Mouse (Mus musculus) liver, postnatal 0 days (tissue): Measurements from ENCODE around the gene Gm9507. TPM values are rescaled to one million over a fixed set of nuclear protein-coding genes. Genes with fewer than 3 reads are reported as not detected.

Experiments used
- ATAC-seq: fragments of 200-750 bp; cut with Nextera tagmentation; 2 replicates; pipeline ENCODE4 v1.8.0; 2017; ENCODE audit warnings: mild to moderate bottlenecking, moderate library complexity
- DNase-seq: peaks from one replicate; pipeline ENCODE4 v3.0.0-alpha.2; 2016
- H3K27ac ChIP-seq: fragments of 300-500 bp; sonication (generic); 2 replicates; pipeline ENCODE4 v1.5.1; 2014; ENCODE audit warnings: antibody characterized with exemption, moderate library complexity, mild to moderate bottlenecking, low read depth
- H3K27me3 ChIP-seq: fragments of 300-500 bp; sonication (generic); 2 replicates; pipeline ENCODE4 v1.6.1; 2014; ENCODE audit warnings: low read length, control low read depth, mixed read lengths; ENCODE audit not compliant: insufficient read depth
- H3K36me3 ChIP-seq: fragments of 300-500 bp; sonication (generic); replicated peaks from 2 replicates; pipeline ENCODE4 v1.6.1; 2014; ENCODE audit warnings: mild to moderate bottlenecking, control low read depth, low read length, moderate library complexity, mixed read lengths; ENCODE audit not compliant: insufficient read depth
- H3K4me1 ChIP-seq: fragments of 300-500 bp; sonication (generic); 2 replicates; pipeline ENCODE4 v1.6.1; 2014; ENCODE audit warnings: antibody characterized with exemption, mild to moderate bottlenecking, control low read depth; ENCODE audit not compliant: insufficient read depth
- H3K4me2 ChIP-seq: fragments of 300-500 bp; sonication (generic); 2 replicates; pipeline ENCODE4 v1.6.1; 2014; ENCODE audit warnings: low read depth, mild to moderate bottlenecking, low read length, moderate library complexity, mixed read lengths
- H3K4me3 ChIP-seq: fragments of 300-500 bp; sonication (generic); 2 replicates; pipeline ENCODE4 v1.5.1; 2014; ENCODE audit warnings: low read depth, low read length
- H3K9ac ChIP-seq: fragments of 300-500 bp; sonication (generic); replicated peaks from 2 replicates; pipeline ENCODE4 v1.6.1; 2014; ENCODE audit warnings: mild to moderate bottlenecking, moderate library complexity
- H3K9me3 ChIP-seq: fragments of 300-500 bp; sonication (generic); 2 replicates; pipeline ENCODE4 v1.6.1; 2016; ENCODE audit warnings: mild to moderate bottlenecking, control low read depth, low read length, mixed read lengths
- CTCF ChIP-seq: sonication (generic); IDR thresholded peaks from 2 replicates; pipeline ENCODE4 v1.5.1; 2016; ENCODE audit warnings: antibody characterized with exemption, low read depth
- EP300 ChIP-seq: IDR thresholded peaks from 2 replicates; pipeline ENCODE4 v1.6.1; 2016; ENCODE audit warnings: antibody characterized with exemption, low read depth, mild to moderate bottlenecking
- WGBS: fragments of 180-500 bp; shearing (Covaris S2); extraction: QIAGEN DNeasy Blood & Tissue Kit; methylation state at CpG from one replicate; pipeline ENCODE4 v1.1.7; 2014; ENCODE audit not compliant: insufficient replicate concordance; 5-methylcytosine and 5-hydroxymethylcytosine counted together
- polyA plus RNA-seq: library from polyadenylated mRNA; unstranded; fragments of >200 nt; fragmentation: Nextera tagmentation; extraction: Ambion mirVana; gene quantifications from 2 replicates; pipeline ENCODE4 v1.2.1, GENCODE M21; 2015

The Gm9507 gene
- polyA plus RNA-seq = not detected in 2 replicates

- no peaks in the 10 kb centered on the region for H3K9me3 ChIP-seq
- no peak within 1 kb of the TSS for H3K27ac ChIP-seq
- H3K4me3 ChIP-seq = no peak within 1 kb of the TSS
- no peak for TF ChIP-seq EP300
- no peak for TF ChIP-seq CTCF
- no peaks in the 10 kb centered on the region for H3K27me3 ChIP-seq
- no peak within 1 kb of the TSS for H3K9ac ChIP-seq
- no peaks in the 10 kb centered on the region for H3K36me3 ChIP-seq
- H3K4me2 ChIP-seq = no peak within 1 kb of the TSS
- no peaks in the 10 kb centered on the region for H3K4me1 ChIP-seq
- no peak for DNase-seq
- 61% methylated on average over 5 of the region's 5 CpGs for WGBS
- no peak for ATAC-seq
Observed at GRCm38 (mm10) chr10:77811743-77812142, at the start of gene Gm9507. Gene Gm9507, minus strand, starts transcription at chr10:77811843.

DNA sequence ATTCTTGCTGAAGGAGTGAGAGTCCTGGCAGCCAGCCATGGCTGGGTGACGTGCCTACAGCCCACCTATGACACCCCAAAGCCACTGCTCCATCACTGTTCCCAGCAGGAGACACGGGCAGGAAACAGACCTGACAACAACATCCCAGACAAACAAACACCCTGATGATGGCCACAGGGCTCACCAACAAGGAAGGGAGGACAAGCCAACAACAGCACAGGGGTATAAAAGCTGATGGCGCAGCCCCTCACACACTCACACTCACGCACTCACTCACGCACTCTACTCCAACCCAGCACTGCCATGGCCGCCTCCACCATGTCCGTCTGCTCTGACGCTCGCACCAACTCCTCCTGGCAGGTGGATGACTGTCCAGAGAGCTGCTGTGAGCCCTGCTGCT lies 40.9 kb upstream of the Gm9507 start, which contains the start of gene Gm10318:
Gene Gm10318 (plus strand): TSS at position 301 of the 400 bp plus-strand sequence.
- 65% methylated on average over 9 of the region's 9 CpGs for WGBS
- H3K4me2 ChIP-seq = no peak within 1 kb of the TSS
- H3K27me3 ChIP-seq = no peaks in the 10 kb centered on the region
- no peaks in the 10 kb centered on the region for H3K9me3 ChIP-seq
- H3K27ac ChIP-seq = no peak within 1 kb of the TSS
- H3K4me3 ChIP-seq = no peak within 1 kb of the TSS
- DNase-seq (no peak), ATAC-seq (no peak)
- H3K36me3 ChIP-seq = no peaks in the 10 kb centered on the region
- no peaks in the 10 kb centered on the region for H3K4me1 ChIP-seq
- TF ChIP-seq EP300 (no peak), CTCF (no peak)
- H3K9ac ChIP-seq = no peak within 1 kb of the TSS

- H3K4me2 ChIP-seq = no peak overlapping the region
- no peak for ATAC-seq
Observed at GRCm38 (mm10) chr10:77847538-77847937, 35.9 kb upstream of the Gm9507 start.

GRCm38 (mm10) chr10:77846961-77847360 lies 35.3 kb upstream of the Gm9507 start:
- TF ChIP-seq EP300 (no peak), CTCF (no peak)
- 23% methylated on average over 2 of the region's 2 CpGs for WGBS
- no peak for ATAC-seq

More at GRCm38 (mm10) chr10:77847538-77847937, 35.9 kb upstream of the Gm9507 start:
- no peak for DNase-seq
- Histone ChIP-seq H3K27ac (no peak overlapping the region), H3K9me3 (peaks cover 5% of the 10 kb centered on the region), H3K27me3 (no peaks in the 10 kb centered on the region), H3K9ac (no peak overlapping the region), H3K36me3 (no peaks in the 10 kb centered on the region), H3K4me3 (no peak overlapping the region), H3K4me1 (no peaks in the 10 kb centered on the region)
- TF ChIP-seq EP300 = no peak
- 64% methylated on average over 2 of the region's 2 CpGs for WGBS

GRCm38 (mm10) chr10:77846503-77846902 lies 34.9 kb upstream of the Gm9507 start, which contains the start of gene Gm36176:
Gene Gm36176, plus strand, starts transcription at chr10:77846803.
- H3K36me3 ChIP-seq = no peaks in the 10 kb centered on the region

More at GRCm38 (mm10) chr10:77846961-77847360, 35.3 kb upstream of the Gm9507 start:
- Histone ChIP-seq H3K27me3 (no peaks in the 10 kb centered on the region), H3K4me1 (no peaks in the 10 kb centered on the region), H3K9me3 (peaks cover 5% of the 10 kb centered on the region), H3K9ac (no peak overlapping the region), H3K4me2 (no peak overlapping the region), H3K27ac (no peak overlapping the region), H3K36me3 (no peaks in the 10 kb centered on the region), H3K4me3 (no peak overlapping the region)
- DNase-seq = no peak

GRCm38 (mm10) chr10:77839006-77839405 lies 27.4 kb upstream of the Gm9507 start:
- no peaks in the 10 kb centered on the region for H3K27me3 ChIP-seq
- no peak overlapping the region for H3K4me2 ChIP-seq
- H3K9me3 ChIP-seq = peaks cover 8% of the 10 kb centered on the region
- no peak overlapping the region for H3K4me3 ChIP-seq
- no peaks in the 10 kb centered on the region for H3K36me3 ChIP-seq
- H3K9ac ChIP-seq = no peak overlapping the region
- H3K27ac ChIP-seq = no peak overlapping the region
- DNase-seq (no peak), ATAC-seq (no peak)
- 57% methylated on average over 6 of the region's 6 CpGs for WGBS
- no peak for TF ChIP-seq EP300
- TF ChIP-seq CTCF = no peak
- no peaks in the 10 kb centered on the region for H3K4me1 ChIP-seq

More at GRCm38 (mm10) chr10:77846503-77846902, 34.9 kb upstream of the Gm9507 start, which contains the start of gene Gm36176:
- Histone ChIP-seq H3K9ac (no peak within 1 kb of the TSS), H3K9me3 (peaks cover 5% of the 10 kb centered on the region), H3K4me3 (no peak within 1 kb of the TSS), H3K27ac (no peak within 1 kb of the TSS), H3K4me2 (no peak within 1 kb of the TSS), H3K4me1 (no peaks in the 10 kb centered on the region), H3K27me3 (no peaks in the 10 kb centered on the region)
- ATAC-seq (no peak), DNase-seq (no peak)
- whole genome bisulfite sequencing = 55% methylated on average over 3 of the region's 3 CpGs
- no peak for TF ChIP-seq CTCF
- no peak for TF ChIP-seq EP300

DNA sequence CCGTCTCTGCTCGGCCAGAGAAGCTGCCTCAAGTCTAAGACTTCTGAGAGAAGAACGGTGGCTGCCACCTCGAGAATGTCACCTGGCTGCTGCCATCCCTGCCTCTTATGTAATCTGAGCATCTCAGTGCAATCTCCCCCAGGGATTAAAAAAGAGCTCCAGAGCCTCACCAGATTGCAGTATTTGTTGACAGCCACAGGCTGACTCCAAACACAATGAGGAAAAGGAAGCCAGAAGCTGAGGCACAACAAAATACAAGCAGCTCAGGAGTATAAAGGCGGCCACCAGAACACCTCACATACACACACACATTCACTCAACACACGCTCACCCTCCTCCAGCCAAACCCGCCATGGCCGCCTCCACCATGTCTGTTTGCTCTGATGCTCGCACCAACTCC lies 24.0 kb upstream of the Gm9507 start, which contains the start of gene Krtap10-10:
Gene Krtap10-10 (plus strand): TSS at position 301 of the 400 bp plus-strand sequence.
- no peaks in the 10 kb centered on the region for H3K36me3 ChIP-seq
- WGBS = 65% methylated on average over 9 of the region's 9 CpGs
- H3K4me2 ChIP-seq = no peak within 1 kb of the TSS
- H3K4me1 ChIP-seq = no peaks in the 10 kb centered on the region
- no peak within 1 kb of the TSS for H3K9ac ChIP-seq
- H3K27me3 ChIP-seq = no peaks in the 10 kb centered on the region
- H3K27ac ChIP-seq = no peak within 1 kb of the TSS
- no peaks in the 10 kb centered on the region for H3K9me3 ChIP-seq
- no peak within 1 kb of the TSS for H3K4me3 ChIP-seq
- TF ChIP-seq EP300 (no peak), CTCF (no peak)
- DNase-seq = no peak
- ATAC-seq = no peak
